Comparison of ENCODE assay signal across 37 mouse cellular contexts in genomic region chr19:4262756-4263155, GRCm38 (mm10). TPM values are rescaled to one million over a fixed set of nuclear protein-coding genes. Genes with fewer than 3 reads are reported as not detected.
DNase-seq lines count a peak whose midpoint lies in the region; ATAC-seq and TF ChIP-seq lines count a peak whose summit lies in the region.
"Had no signal": no experiment of that assay in that cellular context is flagged by ENCODE, and none has a peak within 500 bp of the region (broad histone marks: within the 10 kb centered on the region; RNA-seq: fewer than 3 reads in every experiment).

No protein-coding gene starts in this region.

- no peak overlapping the region for H3K4me3 ChIP-seq in intestine, embryonic 15.5 days (replicated peaks)
- H3K4me3 ChIP-seq in intestine, postnatal 0 days (ENCODE audit: low read depth, low read length) = no peak overlapping the region
- no peak overlapping the region for H3K4me3 ChIP-seq in limb, embryonic 13.5 days
- H3K4me3 ChIP-seq: erythroblast, embryonic 14.5 days; gastrocnemius, adult 2 months; heart, adult 2 months; heart, embryonic 13.5 days; liver, embryonic 12.5 days; myocyte; neural tube, embryonic 13.5 days; stomach, embryonic 15.5 days had no signal

- H3K9ac ChIP-seq in intestine, embryonic 15.5 days = 0 out of 2 replicates have a peak overlapping the region, but pooled peaks have one; percentile 12
- H3K9ac ChIP-seq in intestine, postnatal 0 days (ENCODE audit: low read depth, low read length) = no peak overlapping the region
- peak overlapping the region; percentile 13; the same call in 1 of the 2 replicates for H3K9ac ChIP-seq in limb, embryonic 13.5 days
- H3K9ac ChIP-seq: heart, embryonic 13.5 days; liver, embryonic 12.5 days; neural tube, embryonic 13.5 days; stomach, embryonic 15.5 days had no signal

- H3K27ac ChIP-seq in intestine, embryonic 15.5 days = no peak overlapping the region
- no peak overlapping the region for H3K27ac ChIP-seq in intestine, postnatal 0 days (ENCODE audit: low read depth, low read length)
- no peak overlapping the region for H3K27ac ChIP-seq in limb, embryonic 13.5 days
- H3K27ac ChIP-seq: gastrocnemius, adult 2 months; heart, adult 2 months; heart, embryonic 13.5 days; liver, embryonic 12.5 days; neural tube, embryonic 13.5 days had no signal

- TF ChIP-seq CTCF in intestine, postnatal 0 days (IDR thresholded peaks at IDR 0.05; ENCODE audit: low read depth) = no peak

- no peak for ATAC-seq in intestine, embryonic 15.5 days
- ATAC-seq in intestine, postnatal 0 days = no peak
- no peak for ATAC-seq in limb, embryonic 13.5 days (ENCODE audit: low FRiP score, low read depth)
- ATAC-seq: forebrain, embryonic 16.5 days; hindbrain, embryonic 16.5 days; liver, embryonic 12.5 days had no signal

- 70% methylated on average over 6 of the region's 6 CpGs for WGBS in intestine, embryonic 15.5 days
- 66% methylated on average over 6 of the region's 6 CpGs for WGBS in intestine, postnatal 0 days
- WGBS in limb, embryonic 13.5 days = 64% methylated on average over 6 of the region's 6 CpGs

- H3K27me3 ChIP-seq in intestine, embryonic 15.5 days (replicated peaks) = no peaks in the 10 kb centered on the region
- no peaks in the 10 kb centered on the region for H3K27me3 ChIP-seq in intestine, postnatal 0 days (replicated peaks; ENCODE audit: control insufficient read depth, insufficient read depth, low read length)
- H3K27me3 ChIP-seq in limb, embryonic 13.5 days = peaks cover 8% of the 10 kb centered on the region
- H3K27me3 ChIP-seq: stomach, embryonic 15.5 days had no signal

- DNase-seq in thymus, postnatal 4 days = peak; percentile 11
- no peak for DNase-seq in thymus, postnatal 0 days (ENCODE audit: low spot score)
- no peak for DNase-seq in embryo, embryonic 9.5 days (ENCODE audit: extremely low spot score)
- DNase-seq in B cell, adult 2 months = no peak
- DNase-seq: adrenal gland, postnatal 14 days; gastrocnemius, adult 2 months; gastrocnemius, postnatal 36 days; heart, adult 2 months; heart, postnatal 14 days; kidney, adult 9 months; kidney, postnatal 14 days; layer of hippocampus, adult 9-11 months; lung, adult 18-20 months; lung, postnatal 4 days; thymus, adult 18-20 months; thymus, postnatal 36 days had no signal

- no peak overlapping the region for H3K4me2 ChIP-seq in intestine, embryonic 15.5 days (replicated peaks)
- H3K4me2 ChIP-seq in intestine, postnatal 0 days (replicated peaks; ENCODE audit: low read depth) = no peak overlapping the region
- H3K4me2 ChIP-seq in limb, embryonic 13.5 days (replicated peaks) = no peak overlapping the region
- H3K4me2 ChIP-seq: heart, embryonic 13.5 days; liver, embryonic 12.5 days; midbrain, embryonic 11.5 days; neural tube, embryonic 13.5 days; stomach, embryonic 15.5 days had no signal

- H3K4me1 ChIP-seq in intestine, embryonic 15.5 days (replicated peaks) = peaks cover 10% of the 10 kb centered on the region
- H3K4me1 ChIP-seq in intestine, postnatal 0 days (replicated peaks; ENCODE audit: control insufficient read depth, insufficient read depth, low read length) = no peaks in the 10 kb centered on the region; the same call in none of the 2 replicates
- H3K4me1 ChIP-seq in limb, embryonic 13.5 days = peaks cover 5% of the 10 kb centered on the region; the same call in 1 of the 2 replicates

- H3K9me3 ChIP-seq in intestine, embryonic 15.5 days = no peaks in the 10 kb centered on the region
- H3K9me3 ChIP-seq in intestine, postnatal 0 days (ENCODE audit: control insufficient read depth) = no peaks in the 10 kb centered on the region
- H3K9me3 ChIP-seq in limb, embryonic 13.5 days = no peaks in the 10 kb centered on the region
- H3K9me3 ChIP-seq: G1E; heart, embryonic 13.5 days; liver, embryonic 12.5 days; neural tube, embryonic 13.5 days; stomach, embryonic 15.5 days had no signal

- peaks cover 4% of the 10 kb centered on the region; the same call in 1 of the 2 replicates for H3K36me3 ChIP-seq in intestine, embryonic 15.5 days
- H3K36me3 ChIP-seq in intestine, postnatal 0 days (ENCODE audit: control insufficient read depth, insufficient read depth) = peaks cover 27% of the 10 kb centered on the region; the same call in 1 of the 2 replicates
- H3K36me3 ChIP-seq in limb, embryonic 13.5 days = no peaks in the 10 kb centered on the region
- H3K36me3 ChIP-seq: G1E; heart, embryonic 13.5 days; liver, embryonic 12.5 days; neural tube, embryonic 13.5 days had no signal

RNA-seq across cellular contexts. Expression of gene Ssh3, which starts 6.2 kb away (rescaled TPM):
- polyA plus RNA-seq in intestine, embryonic 15.5 days (2015; fragmentation: Nextera tagmentation; extraction: Ambion mirVana) = 22.2 and 24.8 TPM in 2 replicates
- polyA plus RNA-seq in intestine, postnatal 0 days (2015; fragmentation: Nextera tagmentation; extraction: Ambion mirVana) = 18.1 and 18.5 TPM in 2 replicates
- polyA plus RNA-seq in thymus, postnatal 0 days (2015; fragmentation: Nextera tagmentation; extraction: Ambion mirVana) = 9.4 and 10.1 TPM in 2 replicates
- polyA plus RNA-seq in limb, embryonic 13.5 days (2015; fragmentation: Nextera tagmentation; extraction: Ambion mirVana) = 15.7 and 16.0 TPM in 2 replicates

RNA-seq across cellular contexts. Expression of gene Ankrd13d, which starts 20.2 kb away (rescaled TPM):
- polyA plus RNA-seq in intestine, embryonic 15.5 days (2015; fragmentation: Nextera tagmentation; extraction: Ambion mirVana) = 5.3 and 5.7 TPM in 2 replicates
- 2.0 and 2.4 TPM in 2 replicates for polyA plus RNA-seq in intestine, postnatal 0 days (2015; fragmentation: Nextera tagmentation; extraction: Ambion mirVana)
- 9.8 and 12.2 TPM in 2 replicates for polyA plus RNA-seq in thymus, postnatal 0 days (2015; fragmentation: Nextera tagmentation; extraction: Ambion mirVana)
- 13.6 and 14.7 TPM in 2 replicates for polyA plus RNA-seq in limb, embryonic 13.5 days (2015; fragmentation: Nextera tagmentation; extraction: Ambion mirVana)

RNA-seq across cellular contexts. Expression of gene Pold4, which starts 31.1 kb away (rescaled TPM):
- polyA plus RNA-seq in intestine, embryonic 15.5 days (2015; fragmentation: Nextera tagmentation; extraction: Ambion mirVana) = 35.0 and 40.8 TPM in 2 replicates
- polyA plus RNA-seq in intestine, postnatal 0 days (2015; fragmentation: Nextera tagmentation; extraction: Ambion mirVana) = 81.5 and 87.8 TPM in 2 replicates
- 41.2 and 44.3 TPM in 2 replicates for polyA plus RNA-seq in thymus, postnatal 0 days (2015; fragmentation: Nextera tagmentation; extraction: Ambion mirVana)
- 17.6 and 21.4 TPM in 2 replicates for polyA plus RNA-seq in limb, embryonic 13.5 days (2015; fragmentation: Nextera tagmentation; extraction: Ambion mirVana)

RNA-seq across cellular contexts. Expression of gene Grk2, which starts 43.3 kb away (rescaled TPM):
- polyA plus RNA-seq in intestine, embryonic 15.5 days (2015; fragmentation: Nextera tagmentation; extraction: Ambion mirVana) = 18.2 and 18.3 TPM in 2 replicates
- polyA plus RNA-seq in intestine, postnatal 0 days (2015; fragmentation: Nextera tagmentation; extraction: Ambion mirVana) = 14.4 and 18.5 TPM in 2 replicates
- polyA plus RNA-seq in thymus, postnatal 0 days (2015; fragmentation: Nextera tagmentation; extraction: Ambion mirVana) = 64.3 and 81.3 TPM in 2 replicates
- 16.5 and 18.5 TPM in 2 replicates for polyA plus RNA-seq in limb, embryonic 13.5 days (2015; fragmentation: Nextera tagmentation; extraction: Ambion mirVana)

RNA-seq across cellular contexts. Expression of gene AC109138.7, which starts 48.6 kb away (rescaled TPM):
- polyA plus RNA-seq in intestine, embryonic 15.5 days (2015; fragmentation: Nextera tagmentation; extraction: Ambion mirVana) = not detected in 2 replicates
- polyA plus RNA-seq in intestine, postnatal 0 days (2015; fragmentation: Nextera tagmentation; extraction: Ambion mirVana) = not detected in 2 replicates
- not detected in 2 replicates for polyA plus RNA-seq in thymus, postnatal 0 days (2015; fragmentation: Nextera tagmentation; extraction: Ambion mirVana)
- polyA plus RNA-seq in limb, embryonic 13.5 days (2015; fragmentation: Nextera tagmentation; extraction: Ambion mirVana) = not detected in 2 replicates
- polyA plus RNA-seq: embryonic facial prominence, embryonic 14.5 days; erythroblast, embryonic 14.5 days; forebrain, embryonic 11.5 days; forebrain, embryonic 16.5 days; heart, adult 2 months; heart, embryonic 13.5 days; hindbrain, embryonic 11.5 days; hindbrain, embryonic 16.5 days; intestine, embryonic 14.5 days; limb, embryonic 11.5 days; liver, embryonic 12.5 days; lung, postnatal 0 days; midbrain, embryonic 11.5 days; midbrain, postnatal 0 days; myocyte; neural tube, embryonic 13.5 days; small intestine, adult 2 months; stomach, embryonic 15.5 days had no signal
